Mouse (Mus musculus) thymus, postnatal 14 days (tissue): ENCODE measurements at regions not wholly inside any gene's neighbourhood (a gene's known extent, or its start where the extent isn't known, plus 50 kb on each side); places are given as distances from the start of the nearest gene placed in this dataset.

ENCODE experiments used
- DNase-seq: peaks from one replicate; pipeline ENCODE4 v3.0.0; 2021

- peak; percentile 5 for DNase-seq
These were observed 76.2 kb upstream of the Hmga2 start for GRCm38 (mm10) chr10:120552341-120553096.

GRCm38 (mm10) chr10:120551851-120552281 is 75.6 kb upstream of the Hmga2 start:
- DNase-seq = no peak

GRCm38 (mm10) chr10:120547164-120547563 is 70.9 kb upstream of the Hmga2 start:
- DNase-seq = no peak

- DNase-seq = no peak
These were observed 65.3 kb upstream of the Hmga2 start for GRCm38 (mm10) chr10:120541618-120542017.

GRCm38 (mm10) chr10:120538561-120538960 is 62.3 kb upstream of the Hmga2 start:
- DNase-seq = no peak

GRCm38 (mm10) chr10:120528406-120528805 is 52.1 kb upstream of the Hmga2 start:
- no peak for DNase-seq

- no peak for DNase-seq
These were observed 51.7 kb upstream of the Hmga2 start for GRCm38 (mm10) chr10:120527951-120528350.

GRCm38 (mm10) chr10:120526991-120527390 is 50.7 kb upstream of the Hmga2 start:
- DNase-seq = no peak
